Mouse (Mus musculus): ENCODE data around the gene Arid1b. TPM values are rescaled to one million over a fixed set of nuclear protein-coding genes. Genes with fewer than 3 reads are reported as not detected.
"Not testable (repeated sequence)": the region's sequence is repeated elsewhere in the genome, so short reads cannot be mapped to it uniquely, and the experiment has no call there.

The Arid1b gene
- total RNA-seq, 2 experiments from 2014 or later = 72.6 to 72.7 TPM

DNA sequence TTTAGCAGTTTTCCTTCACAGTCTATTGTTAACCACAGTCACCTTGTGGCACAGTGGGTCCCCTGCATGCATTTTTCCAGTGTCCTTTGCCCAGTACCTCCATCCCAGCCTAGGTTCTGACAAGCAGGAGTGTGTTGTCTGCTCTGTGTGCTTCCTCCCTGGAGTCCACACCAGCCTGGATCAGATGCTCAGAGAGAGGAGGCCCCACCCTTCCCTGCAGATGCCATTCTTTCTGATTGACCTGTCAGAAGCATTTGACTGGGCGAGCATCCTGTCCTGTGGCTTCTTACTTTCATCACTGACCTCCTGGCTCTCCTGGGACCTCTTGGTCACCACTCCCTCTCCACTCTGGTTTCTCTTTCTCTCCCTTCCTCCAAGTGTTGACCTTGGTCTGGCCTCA lies 113.9 kb downstream of the Arid1b start:
- no peak for DNase-seq (ENCODE audit: low spot score in 2 of 2)

DNA sequence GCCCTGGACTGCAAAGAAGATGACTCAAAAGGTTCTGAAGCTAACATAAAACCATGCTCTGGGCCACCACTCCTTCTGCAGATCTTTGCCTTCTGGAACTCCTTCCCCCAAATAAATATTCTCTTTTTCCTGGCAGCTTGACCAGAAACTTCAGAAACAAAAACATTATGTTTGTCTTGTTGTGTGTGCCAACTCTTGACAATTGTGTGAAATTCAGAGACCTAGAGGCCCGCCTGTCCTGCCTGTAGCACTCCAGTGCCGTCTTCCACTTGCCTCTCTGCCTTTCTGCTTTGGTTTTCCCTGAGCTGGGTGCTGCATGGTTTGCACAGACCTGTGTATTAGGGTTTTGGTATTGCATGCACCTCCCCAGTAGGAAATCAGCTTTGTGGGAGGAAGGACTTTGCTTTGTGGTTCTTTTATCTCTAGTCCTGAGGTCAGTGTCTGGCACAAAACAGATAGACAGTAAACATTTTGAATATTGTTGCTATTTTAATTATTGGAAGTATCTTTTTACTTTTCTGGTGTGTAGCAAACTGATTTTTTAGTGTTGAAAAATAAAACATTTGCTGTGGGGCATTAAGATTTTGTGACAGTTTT lies 114.5 kb downstream of the Arid1b start:
- DNase-seq (ENCODE audit: low spot score in 2 of 2) = no peak

DNA sequence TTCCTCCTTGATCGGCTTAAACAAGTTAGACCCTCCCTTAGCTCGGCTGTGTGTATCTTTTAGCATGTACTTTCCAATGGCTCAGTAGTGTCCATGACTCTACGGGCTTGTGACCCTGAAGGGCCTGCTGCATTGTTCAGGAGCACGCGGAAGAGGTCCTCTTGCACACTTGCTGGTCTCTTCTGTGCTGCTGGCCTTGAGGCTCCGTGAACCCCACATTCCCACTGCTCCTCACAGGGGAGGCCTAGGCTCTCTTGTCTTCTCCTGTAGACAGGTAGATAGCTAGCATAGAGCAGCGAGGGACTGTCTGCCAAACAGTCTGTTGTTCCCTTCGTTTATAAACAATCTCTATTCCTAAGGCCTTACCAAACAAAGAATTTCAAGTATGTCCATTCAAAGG lies 115.2 kb downstream of the Arid1b start:
- DNase-seq (ENCODE audit: low spot score in 2 of 2) = no peak

DNA sequence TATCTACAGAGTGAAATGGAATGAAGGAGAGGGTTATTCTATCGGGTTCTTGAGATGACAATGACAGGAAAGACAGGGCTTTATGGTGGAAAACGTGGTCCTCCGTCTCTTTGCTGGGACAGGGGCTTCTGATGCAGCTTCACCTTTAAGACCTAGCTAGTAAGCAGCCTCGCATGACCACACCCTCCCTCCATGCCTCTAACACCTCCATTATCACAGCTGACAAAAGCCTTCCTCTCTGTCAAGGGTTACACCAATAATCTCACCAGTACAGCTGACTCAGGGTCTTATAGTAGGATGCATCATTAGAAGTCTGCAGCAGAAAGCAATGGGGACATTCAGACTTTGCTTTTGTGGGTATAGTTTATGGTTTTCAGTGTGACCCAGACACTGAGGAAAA lies 116.0 kb downstream of the Arid1b start:
- no peak for DNase-seq (ENCODE audit: low spot score in 2 of 2)

DNA sequence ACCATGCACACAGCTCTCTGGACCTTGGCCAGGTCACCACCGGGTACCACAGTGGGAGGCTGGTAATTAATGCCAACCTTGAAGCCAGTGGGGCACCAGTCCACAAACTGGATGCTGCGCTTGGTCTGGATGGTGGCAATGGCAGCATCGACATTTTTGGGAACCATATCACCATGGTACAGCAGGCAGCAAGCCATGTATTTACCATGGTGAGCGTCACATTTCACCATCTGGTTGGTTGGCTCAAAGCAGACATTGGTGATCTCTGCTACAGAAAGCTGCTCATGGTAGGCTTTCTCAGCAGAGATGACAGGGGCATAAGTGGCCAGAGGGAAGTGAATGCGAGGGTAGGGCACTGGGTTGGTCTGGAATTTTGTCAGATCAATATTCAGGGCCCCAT lies 116.8 kb downstream of the Arid1b start:
- not testable (repeated sequence) for DNase-seq (ENCODE audit: low spot score in 2 of 2)

DNA sequence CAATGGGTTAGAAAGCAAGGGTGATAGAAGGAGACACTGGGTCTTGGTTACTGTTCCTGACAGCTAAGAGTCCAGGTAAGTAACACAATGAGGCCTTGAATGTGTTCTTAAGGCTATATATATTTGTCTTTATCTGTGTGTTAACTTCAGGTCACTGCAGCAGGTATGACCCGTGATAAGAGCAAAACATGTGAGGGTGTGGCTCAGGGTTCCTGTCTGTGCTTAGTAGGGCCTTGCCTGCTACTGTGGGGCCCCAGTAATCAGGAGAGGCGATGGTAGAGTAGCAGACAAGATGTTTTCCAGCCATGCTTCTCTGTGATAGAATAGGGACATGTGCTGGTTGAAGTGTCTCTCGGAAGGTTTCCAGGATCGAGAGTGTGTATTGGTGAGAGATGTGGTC lies 118.0 kb downstream of the Arid1b start:
- DNase-seq (ENCODE audit: low spot score in 2 of 2) = no peak

DNA sequence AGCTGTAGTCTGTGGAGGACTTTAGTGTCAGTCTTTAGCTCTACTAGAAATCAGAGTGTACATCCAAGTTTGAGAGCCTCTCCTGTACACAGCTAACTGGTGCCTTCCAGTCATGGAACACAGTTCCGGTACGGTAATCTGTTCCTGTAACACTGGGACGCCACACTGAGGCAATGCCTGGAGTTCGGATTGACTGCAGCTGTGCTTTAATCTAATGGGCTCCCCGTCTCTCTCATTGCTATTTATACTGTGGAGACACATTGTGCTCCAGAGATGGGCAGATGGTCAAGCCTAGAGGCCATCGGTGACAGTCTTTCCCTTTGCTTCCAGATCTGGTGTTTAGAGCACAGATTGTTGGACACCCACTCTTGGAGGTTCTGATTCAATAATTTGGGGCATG lies 121.8 kb downstream of the Arid1b start:
- no peak for DNase-seq (ENCODE audit: low spot score in 2 of 2)

DNA sequence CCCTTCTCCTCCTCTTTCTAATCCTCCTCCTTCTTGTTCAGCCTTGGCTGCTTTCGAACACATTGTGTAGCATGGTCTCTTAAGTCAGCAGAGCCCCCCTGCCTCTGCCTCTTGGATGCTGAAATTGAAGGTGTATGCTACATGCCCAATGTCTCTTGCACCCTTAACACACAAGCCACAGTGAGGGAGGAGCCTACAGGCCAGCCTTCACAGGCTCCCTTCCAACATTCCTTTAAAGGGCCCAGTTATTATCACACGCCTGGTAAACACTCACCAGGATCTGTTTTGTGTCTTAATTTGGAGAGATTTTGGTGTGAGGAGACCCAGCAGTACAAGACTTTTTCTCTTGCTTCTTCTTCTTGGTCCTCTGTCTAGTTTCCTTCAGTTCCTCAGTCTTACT lies 122.9 kb downstream of the Arid1b start:
- DNase-seq (ENCODE audit: low spot score in 2 of 2) = no peak

DNA sequence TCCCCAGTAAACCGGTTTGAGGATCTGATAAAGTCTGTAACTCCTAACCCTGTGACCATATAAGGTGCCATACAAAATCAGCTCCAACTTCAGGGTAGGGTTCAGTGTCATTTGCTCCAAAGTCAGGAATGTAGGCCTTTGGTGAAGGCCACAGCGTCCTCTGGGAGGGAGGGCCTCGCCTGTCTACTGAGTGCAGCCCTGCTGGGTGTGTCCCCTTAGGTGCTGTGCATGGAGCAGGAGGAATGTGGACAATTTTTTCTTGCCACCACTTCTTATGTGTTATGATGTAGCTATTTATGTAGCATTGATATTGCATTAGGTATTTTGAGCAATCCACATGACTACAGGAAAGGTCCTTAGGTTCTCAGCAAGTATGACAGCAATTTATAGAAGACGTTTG lies 124.0 kb downstream of the Arid1b start:
- no peak for DNase-seq (ENCODE audit: low spot score in 2 of 2)

DNA sequence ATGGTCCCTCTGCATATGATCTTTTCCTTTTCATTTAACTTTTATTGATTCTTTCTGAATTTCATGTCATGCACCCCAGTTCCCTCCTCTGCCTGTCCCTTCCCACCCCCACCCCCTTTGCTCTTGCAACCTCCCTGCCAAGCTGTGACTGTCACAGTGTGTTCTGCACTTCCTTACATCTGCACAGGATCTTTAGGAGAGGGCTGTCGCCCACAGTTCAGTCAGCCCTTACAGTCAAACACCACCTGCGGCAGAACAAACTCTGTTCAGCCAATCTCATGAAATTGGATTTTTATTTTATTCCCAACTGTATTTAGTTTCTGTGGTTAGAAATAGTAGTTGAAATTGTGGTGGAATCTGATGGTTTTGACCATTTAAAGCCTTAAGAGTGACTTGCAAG lies 130.5 kb downstream of the Arid1b start:
- no peak for DNase-seq (ENCODE audit: low spot score in 2 of 2)

DNA sequence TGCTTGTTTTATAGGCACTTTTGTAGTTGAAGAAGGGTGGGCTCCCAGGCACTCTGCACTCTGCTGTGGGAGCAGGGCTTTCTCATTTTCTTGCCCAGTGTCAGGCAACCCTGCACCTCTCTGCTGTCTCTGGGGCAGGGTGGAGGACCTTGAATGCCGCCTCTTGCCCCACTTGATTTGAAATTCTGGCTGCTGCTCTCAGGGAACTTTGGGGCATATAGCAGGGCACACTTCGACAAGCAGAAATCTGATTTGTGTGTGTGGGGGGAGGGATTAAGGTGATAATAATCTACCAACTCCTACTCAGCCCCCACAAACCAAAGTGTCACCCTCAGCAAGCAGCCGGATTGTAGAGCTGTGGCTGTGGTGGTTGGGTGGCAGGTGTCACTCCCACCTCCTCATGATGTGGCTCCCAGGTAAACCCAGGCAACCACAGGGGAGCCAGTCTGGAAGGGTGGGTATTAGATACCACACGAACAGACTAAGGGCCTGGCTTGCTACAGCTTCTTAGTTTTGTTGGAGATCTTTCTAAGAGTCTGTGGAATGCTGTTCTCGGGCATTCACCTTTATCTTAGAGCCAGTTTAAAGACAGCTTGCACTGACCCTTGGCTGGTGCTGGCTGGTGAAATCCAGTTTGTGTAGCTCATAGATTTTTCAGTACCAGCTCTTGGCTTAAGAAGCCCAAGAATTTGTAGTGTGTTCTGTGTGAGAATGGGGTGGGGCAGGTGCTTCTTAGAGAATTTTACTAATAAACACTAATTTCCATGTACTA lies 131.1 kb downstream of the Arid1b start:
- no peak for DNase-seq (ENCODE audit: low spot score in 2 of 2)

DNA sequence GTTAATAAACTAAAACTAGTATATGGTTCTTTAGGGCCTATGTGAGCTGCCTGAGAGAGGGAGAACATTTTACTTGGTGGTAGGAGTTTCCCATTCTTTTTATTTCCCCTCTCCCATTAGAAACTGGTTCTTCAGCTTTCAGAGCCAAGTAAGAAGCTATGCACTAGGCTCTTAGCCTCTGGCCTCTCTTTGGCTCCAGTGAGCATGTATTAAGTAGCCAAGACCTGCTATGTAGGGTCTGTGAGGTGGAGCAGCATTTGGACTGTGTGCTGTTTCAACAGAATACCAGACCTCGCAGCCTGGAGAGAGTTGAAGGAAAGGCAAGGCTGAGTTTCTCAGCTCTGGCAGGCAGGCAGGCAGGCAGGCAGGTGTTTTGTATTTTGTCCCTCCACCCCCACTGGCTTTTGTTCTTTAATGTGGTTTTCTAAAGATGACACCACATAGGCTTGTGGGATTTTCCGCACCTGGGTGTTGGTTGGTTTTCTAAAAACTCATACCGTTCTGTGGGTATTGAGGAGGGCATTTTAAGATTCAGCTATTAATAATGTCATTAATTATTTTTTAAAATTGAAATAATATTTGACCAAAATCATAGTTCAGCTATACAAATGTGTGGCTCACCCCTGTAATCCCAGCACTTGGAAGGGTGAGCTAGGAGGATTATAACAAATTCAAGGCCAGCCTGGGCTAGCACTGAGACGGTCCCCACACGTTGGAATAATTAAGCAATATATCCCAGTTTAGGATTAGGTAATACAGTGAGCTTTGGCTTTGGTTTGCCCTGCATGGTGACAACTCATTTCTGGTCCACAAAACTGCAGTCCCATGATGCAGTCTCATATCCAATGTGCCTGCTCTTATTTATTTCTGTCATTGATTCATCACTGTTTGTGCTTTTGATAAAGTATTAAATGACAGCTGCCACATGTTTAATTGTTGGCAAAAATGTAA lies 132.0 kb downstream of the Arid1b start:
- no peak for DNase-seq (ENCODE audit: low spot score in 2 of 2)

DNA sequence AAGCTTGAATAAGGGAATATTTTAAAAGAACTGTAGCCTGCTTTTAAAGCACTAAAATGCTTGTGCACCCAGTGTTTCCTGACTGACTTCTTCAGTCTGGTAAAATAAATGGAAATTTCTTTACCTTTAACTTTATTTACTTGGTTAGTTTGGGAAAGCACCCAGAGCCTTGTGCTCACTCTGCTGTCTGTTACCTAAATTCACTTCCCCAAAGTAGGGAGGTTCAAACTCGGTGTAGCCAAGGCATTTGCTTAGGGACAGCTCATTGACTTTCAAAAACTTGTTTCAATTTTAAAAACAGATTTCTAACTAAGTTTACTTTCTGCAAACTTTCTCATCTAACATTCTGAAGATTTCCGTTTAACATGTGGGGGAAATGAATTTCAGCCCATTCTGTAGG lies 135.5 kb downstream of the Arid1b start:
- DNase-seq (ENCODE audit: low spot score in 2 of 2) = no peak

DNA sequence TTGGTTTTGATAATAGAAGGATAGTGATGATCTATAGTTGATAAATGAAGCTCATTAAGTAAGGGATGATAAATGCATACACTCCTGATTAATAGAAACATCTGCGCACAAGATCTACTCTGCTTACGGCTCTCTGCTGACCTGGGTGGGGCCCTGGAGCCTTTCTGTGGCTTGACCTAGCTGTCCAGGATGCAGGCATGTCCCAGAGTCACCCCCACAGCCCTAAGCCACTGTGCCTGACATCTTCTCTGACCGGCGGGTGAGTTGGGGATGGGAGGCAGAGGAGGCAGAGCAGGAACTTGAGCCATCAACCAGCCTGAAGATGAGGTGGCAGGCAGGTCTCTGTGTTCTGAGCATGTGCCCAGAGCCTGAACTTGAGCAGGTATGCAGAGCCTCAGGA lies 136.0 kb downstream of the Arid1b start:
- no peak for DNase-seq (ENCODE audit: low spot score in 2 of 2)

DNA sequence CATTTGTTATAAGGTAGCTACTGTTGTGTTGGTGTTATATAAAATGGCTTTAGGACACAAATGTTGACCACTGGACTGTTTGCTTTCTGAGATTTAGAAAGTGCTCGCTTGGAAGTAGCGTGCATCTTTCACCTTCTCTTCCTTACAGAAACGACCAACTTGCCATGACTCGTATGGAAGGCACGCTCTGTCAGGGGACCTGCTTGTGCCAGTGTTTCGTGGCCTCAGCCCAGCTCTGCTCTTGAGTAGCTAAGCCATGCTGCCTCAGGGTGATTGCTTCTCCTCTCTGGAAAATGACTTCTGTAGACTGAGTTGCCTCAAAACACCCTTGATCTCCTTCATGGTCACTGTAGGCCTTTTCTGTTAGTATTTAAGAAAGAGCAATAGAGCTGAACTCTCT lies 137.6 kb downstream of the Arid1b start:
- no peak for DNase-seq (ENCODE audit: low spot score in 2 of 2)

DNA sequence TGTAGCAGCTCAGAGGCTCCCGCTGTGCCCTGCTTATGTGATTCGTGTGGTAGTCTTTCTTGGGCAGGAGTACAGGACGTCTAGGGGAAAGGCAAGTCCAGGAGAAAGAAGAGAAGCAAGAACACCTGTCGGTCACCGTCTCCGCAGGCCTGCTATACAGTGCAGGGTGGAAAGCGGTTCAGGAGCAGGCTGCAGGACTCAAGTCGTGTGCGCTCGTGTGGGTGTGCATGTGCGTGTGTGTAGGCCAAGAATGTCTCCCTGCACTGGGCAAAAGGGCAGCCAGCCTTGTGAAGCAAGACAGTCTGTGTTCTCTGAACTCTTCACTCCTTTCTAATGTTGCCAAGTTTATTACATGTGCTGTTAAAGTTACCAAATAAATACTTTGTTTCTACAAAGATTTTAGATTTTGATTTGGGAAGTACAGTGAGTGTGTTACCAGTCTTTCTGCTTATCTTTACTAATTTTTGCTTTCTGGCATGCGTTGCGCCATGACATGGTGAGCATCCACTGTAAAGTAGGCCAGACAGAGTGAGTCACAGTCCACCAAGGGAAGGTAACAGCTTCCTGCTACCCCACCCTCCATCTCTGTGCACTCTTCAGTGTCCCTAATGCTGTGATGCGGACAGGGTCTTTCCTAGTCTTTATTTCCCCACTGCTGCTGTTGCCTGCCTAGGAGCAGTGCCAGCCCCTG lies 138.3 kb downstream of the Arid1b start:
- DNase-seq (ENCODE audit: low spot score in 2 of 2) = peak in 1 of 2 experiments; percentile 28

DNA sequence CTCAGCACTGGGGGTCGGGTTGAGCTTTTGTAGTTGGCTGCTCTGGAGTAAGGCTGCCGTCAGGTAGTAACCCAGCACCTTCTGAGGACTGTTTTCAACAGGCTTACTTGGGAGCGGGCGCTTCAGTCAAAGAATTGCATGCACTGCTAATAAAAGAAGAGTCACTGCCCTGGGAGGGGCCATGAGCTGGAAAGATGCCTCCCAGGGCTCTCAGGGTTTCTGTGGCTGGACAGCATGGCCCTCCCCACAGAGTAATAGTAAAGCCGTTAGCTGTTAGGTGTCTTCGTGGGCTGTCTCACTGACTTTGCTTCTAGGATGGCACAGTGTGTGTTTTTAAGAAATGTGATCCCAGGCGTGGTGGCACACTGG lies 138.8 kb downstream of the Arid1b start:
- no peak for DNase-seq (ENCODE audit: low spot score in 2 of 2)

DNA sequence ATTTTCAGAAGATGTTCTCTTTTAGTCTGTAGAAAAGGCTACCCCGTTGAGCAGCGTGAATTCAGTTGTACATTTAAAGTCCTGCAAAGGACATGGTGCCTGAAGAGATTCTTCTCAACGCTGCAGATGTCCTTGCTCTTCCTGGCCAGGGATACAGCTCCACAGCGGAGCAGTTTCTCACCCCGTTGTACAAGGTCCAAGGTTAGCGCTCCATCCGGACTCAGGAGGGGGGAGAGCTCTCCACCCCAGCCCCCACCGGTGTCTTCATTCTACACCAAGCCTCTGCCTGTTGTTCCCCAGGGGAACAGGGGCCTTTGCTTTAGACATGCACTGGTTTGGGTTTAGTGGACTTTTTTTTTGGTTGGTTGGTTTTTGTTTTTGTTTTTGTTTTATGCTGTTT lies 139.7 kb downstream of the Arid1b start:
- DNase-seq (ENCODE audit: low spot score in 2 of 2) = no peak

DNA sequence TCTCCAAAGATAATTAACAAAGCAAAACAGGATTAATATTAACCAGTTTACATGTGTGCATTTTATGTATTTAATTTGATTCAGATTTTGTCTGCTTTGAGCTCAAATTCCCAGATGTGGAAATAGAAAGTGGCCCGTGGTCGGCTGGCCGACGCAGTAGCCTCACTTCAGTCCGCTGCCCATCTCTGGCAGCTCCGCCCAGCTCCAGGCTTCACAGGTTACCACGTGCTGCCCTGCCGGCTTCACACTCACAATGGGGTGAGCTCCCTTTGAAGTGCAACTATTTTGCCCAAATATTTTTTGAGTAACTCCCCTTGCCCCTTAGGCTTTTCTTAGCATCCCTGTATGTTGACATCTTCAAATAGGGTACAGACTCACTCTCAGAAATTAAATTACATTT lies 140.1 kb downstream of the Arid1b start:
- no peak for DNase-seq (ENCODE audit: low spot score in 2 of 2)

DNA sequence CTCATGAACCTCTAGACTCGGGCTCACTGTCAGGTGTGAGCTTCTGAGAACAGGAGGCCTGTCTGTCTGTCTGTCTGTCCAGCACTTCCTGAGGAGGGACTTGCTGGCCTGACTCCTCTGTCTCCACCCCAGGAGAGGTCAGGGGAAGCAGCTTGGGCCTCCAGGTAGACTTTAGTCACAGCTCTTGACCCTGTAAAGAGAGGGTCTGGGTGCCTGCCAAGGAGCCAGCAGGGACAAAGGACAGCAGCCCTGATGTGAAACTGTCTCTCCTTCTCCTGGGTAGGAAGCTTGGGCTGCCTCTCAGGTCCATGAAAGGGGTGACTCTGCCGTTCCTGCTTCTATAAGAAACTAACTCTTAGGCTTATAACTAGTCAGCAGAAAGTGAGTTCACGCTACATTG lies 143.8 kb downstream of the Arid1b start:
- no peak for DNase-seq (ENCODE audit: low spot score in 2 of 2)

DNA sequence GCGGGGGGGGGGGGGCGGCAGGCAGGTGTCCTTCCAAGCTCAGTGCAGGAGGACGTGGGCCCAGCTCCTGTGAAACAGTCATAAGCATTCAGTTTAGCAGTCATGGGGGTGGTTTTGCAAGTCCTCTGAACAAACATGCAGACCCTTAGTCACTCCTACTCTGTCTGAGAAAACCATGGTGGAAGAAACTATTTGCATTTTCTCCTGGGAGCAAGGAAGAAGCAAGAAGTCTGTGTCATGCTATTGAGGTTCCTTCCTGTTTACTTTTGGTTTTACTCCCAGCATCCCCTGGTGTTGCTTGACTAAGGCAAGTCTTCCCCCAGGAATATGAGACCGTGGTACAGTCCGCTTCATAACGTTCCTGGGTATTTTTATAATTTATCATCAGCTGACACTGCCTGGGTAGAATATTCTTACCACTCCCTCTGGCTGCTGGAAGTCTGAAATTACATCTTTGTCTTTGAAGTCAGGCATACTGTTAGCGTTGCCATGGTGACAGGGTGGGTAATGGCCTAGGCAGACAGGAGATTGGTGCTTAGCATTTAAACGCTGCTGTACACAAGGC lies 144.6 kb downstream of the Arid1b start:
- peak; percentile 69 to 81 for DNase-seq (ENCODE audit: low spot score in 2 of 2)

Measured in left cerebral cortex, adult 18-20 months (tissue).